Mouse (Mus musculus) G1E (cell line): ENCODE data around the gene Slc37a3. TPM values are rescaled to one million over a fixed set of nuclear protein-coding genes. Genes with fewer than 3 reads are reported as not detected.

Source experiments
- ATAC-seq: 2 replicates; pipeline ENCODE4 v1.8.0; 2016; ENCODE audit warnings: mild to moderate bottlenecking; ENCODE audit not compliant: insufficient number of reproducible peaks, poor library complexity, low FRiP score, severe bottlenecking; ENCODE audit errors: extremely low read depth
- DNase-seq: peaks from one replicate; pipeline ENCODE4 v3.0.0; 2012; ENCODE audit warnings: low spot score
- H3K27me3 ChIP-seq: 2 replicates; pipeline ENCODE4 v1.6.1; 2012; ENCODE audit warnings: mild to moderate bottlenecking, low read length, inconsistent platforms; ENCODE audit not compliant: insufficient read depth
- H3K36me3 ChIP-seq: replicated peaks from 2 replicates; pipeline ENCODE3; 2012; ENCODE audit warnings: mild to moderate bottlenecking, inconsistent platforms
- H3K4me1 ChIP-seq: 2 replicates; pipeline ENCODE4 v1.6.1; 2012; ENCODE audit warnings: low read depth, low read length, inconsistent platforms, mixed read lengths; ENCODE audit not compliant: insufficient read depth
- H3K4me3 ChIP-seq: 2 replicates; pipeline ENCODE4 v1.5.1; 2012; ENCODE audit warnings: low read depth, mild to moderate bottlenecking, inconsistent platforms, low read length, moderate library complexity, mixed read lengths
- H3K9me3 ChIP-seq: replicated peaks from 2 replicates; pipeline ENCODE4 v1.6.1; 2012; ENCODE audit warnings: inconsistent platforms
- CTCF ChIP-seq: IDR thresholded peaks from 2 replicates; pipeline ENCODE4 v1.5.1; 2012; ENCODE audit warnings: low read depth, low read length, inconsistent platforms, mixed read lengths
- GATA1 ChIP-seq: IDR thresholded peaks from 2 replicates; pipeline ENCODE4 v1.6.1; 2012; ENCODE audit warnings: borderline replicate concordance, low read length, inconsistent platforms, mixed read lengths
- GATA2 ChIP-seq: IDR thresholded peaks from 2 replicates; pipeline ENCODE4 v1.6.1; 2012; ENCODE audit warnings: low read depth, low read length, inconsistent platforms, borderline replicate concordance
- POLR2AphosphoS5 ChIP-seq: IDR thresholded peaks from 2 replicates; pipeline ENCODE4 v1.6.1; 2012; ENCODE audit warnings: low read depth, low read length, inconsistent platforms; ENCODE audit not compliant: insufficient replicate concordance
- TAL1 ChIP-seq: conservative IDR thresholded peaks from 2 replicates; pipeline ENCODE4 v1.6.1; 2012; ENCODE audit warnings: low read depth, low read length, inconsistent platforms, mixed read lengths
- polyA plus RNA-seq: library from polyadenylated mRNA; stranded (reverse); fragments of >175 nt; gene quantifications from 2 replicates; pipeline ENCODE4 v1.2.3, GENCODE M21; 2012
- total RNA-seq, 2 experiments: library from RNA; stranded (forward) in 1 of 2; stranded (reverse) in 1 of 2; fragments of 200-1000 nt in 1 of 2; fragments of >200 nt in 1 of 2; fragmentation: Nextera tagmentation in 1 of 2; gene quantifications; 2 replicates each; pipeline ENCODE4 v1.2.3; 2014 to 2017

Gene Slc37a3
- total RNA-seq (2014; fragmentation: Nextera tagmentation) (4.1 and 18.0 TPM in 2 replicates), total RNA-seq (2017) (17.9 and 22.4 TPM in 2 replicates), polyA plus RNA-seq (1.3 and 2.1 TPM in 2 replicates)

- Histone ChIP-seq H3K4me3 (peak within 1 kb of the TSS; percentile 78), H3K36me3 (peaks cover 19% of the 10 kb centered on the region), H3K9me3 (no peaks in the 10 kb centered on the region), H3K4me1 (peaks cover 31% of the 10 kb centered on the region), H3K27me3 (peaks cover 13% of the 10 kb centered on the region)
- ATAC-seq = peak; percentile 55; the same call in 1 of the 2 replicates
- TF ChIP-seq GATA2 (no peak), POLR2AphosphoS5 (no peak), TAL1 (no peak), GATA1 (no peak), CTCF (no peak)
- peak; percentile 81 for DNase-seq
Observed at GRCm38 (mm10) chr6:39377311-39377827, at the start of gene Slc37a3. Slc37a3 (minus strand) TSS chr6:39377675.

DNA sequence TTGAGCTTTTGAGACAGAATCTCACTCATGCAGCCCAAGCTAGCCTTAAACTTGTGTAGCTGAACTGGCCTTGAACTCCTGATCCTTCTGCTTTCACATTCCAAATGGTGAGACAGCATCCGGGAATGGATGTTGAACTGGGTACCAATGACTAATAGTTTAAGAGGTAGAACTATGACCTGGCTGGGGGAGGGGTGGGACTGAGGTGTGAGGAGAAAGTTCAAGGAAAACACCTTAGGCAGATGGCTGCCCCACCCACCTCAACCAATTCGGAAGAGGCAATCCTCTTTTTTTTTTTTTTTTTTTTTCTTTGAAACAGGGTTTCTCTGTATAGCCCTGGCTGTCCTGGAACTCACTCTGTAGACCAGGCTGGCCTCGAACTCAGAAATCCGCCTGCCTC is 49.2 kb upstream of the Slc37a3 start:
- DNase-seq (no peak), ATAC-seq (no peak)
- Histone ChIP-seq H3K36me3 (no peaks in the 10 kb centered on the region), H3K4me3 (no peak overlapping the region), H3K4me1 (peaks cover 40% of the 10 kb centered on the region), H3K27me3 (no peaks in the 10 kb centered on the region), H3K9me3 (no peaks in the 10 kb centered on the region)
- TF ChIP-seq GATA1 (no peak), POLR2AphosphoS5 (no peak), TAL1 (no peak), CTCF (no peak), GATA2 (no peak)

- ATAC-seq = no peak
- TF ChIP-seq POLR2AphosphoS5 (no peak), GATA2 (no peak), CTCF (no peak), GATA1 (no peak), TAL1 (no peak)
- no peaks in the 10 kb centered on the region for H3K27me3 ChIP-seq
- no peaks in the 10 kb centered on the region for H3K36me3 ChIP-seq
- no peak for DNase-seq
- no peak overlapping the region for H3K4me3 ChIP-seq
- H3K9me3 ChIP-seq = no peaks in the 10 kb centered on the region
- peaks cover 43% of the 10 kb centered on the region for H3K4me1 ChIP-seq
Observed at GRCm38 (mm10) chr6:39425181-39425580, 47.7 kb upstream of the Slc37a3 start.

DNA sequence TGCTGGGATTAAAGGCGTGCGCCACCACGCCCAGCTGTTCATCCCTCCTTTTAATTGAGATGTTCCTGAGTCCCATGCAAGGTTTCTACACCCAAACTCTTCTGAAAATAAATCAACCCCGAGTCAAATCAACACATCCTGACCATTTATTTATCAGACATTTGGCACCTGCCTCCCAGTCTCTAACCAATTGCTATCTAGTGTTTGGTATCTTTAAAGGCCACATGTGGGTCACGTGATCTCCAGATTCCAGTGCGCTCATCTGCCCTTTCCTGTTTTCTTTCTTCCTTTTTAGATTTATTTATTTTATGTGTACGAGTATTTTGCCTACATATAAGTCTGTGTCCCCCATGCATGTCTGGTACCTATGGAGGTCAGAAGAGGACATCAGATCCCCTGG is 46.2 kb upstream of the Slc37a3 start:
- no peak for ATAC-seq
- TF ChIP-seq POLR2AphosphoS5 = no peak
- no peak for TF ChIP-seq GATA2
- no peak for TF ChIP-seq GATA1
- TF ChIP-seq TAL1 = no peak; the same call in 1 of the 2 replicates
- TF ChIP-seq CTCF = no peak
- Histone ChIP-seq H3K9me3 (no peaks in the 10 kb centered on the region), H3K4me1 (peaks cover 42% of the 10 kb centered on the region), H3K36me3 (no peaks in the 10 kb centered on the region), H3K4me3 (no peak overlapping the region), H3K27me3 (no peaks in the 10 kb centered on the region)
- DNase-seq = no peak

GRCm38 (mm10) chr6:39423130-39423551 is 45.7 kb upstream of the Slc37a3 start:
- peaks cover 42% of the 10 kb centered on the region for H3K4me1 ChIP-seq
- DNase-seq (no peak), ATAC-seq (no peak)
- no peak for TF ChIP-seq GATA1
- TF ChIP-seq GATA2 = no peak
- TF ChIP-seq TAL1 = no peak
- TF ChIP-seq CTCF = no peak
- TF ChIP-seq POLR2AphosphoS5 = no peak
- H3K36me3 ChIP-seq = no peaks in the 10 kb centered on the region
- no peaks in the 10 kb centered on the region for H3K9me3 ChIP-seq
- H3K27me3 ChIP-seq = no peaks in the 10 kb centered on the region
- no peak overlapping the region for H3K4me3 ChIP-seq

DNA sequence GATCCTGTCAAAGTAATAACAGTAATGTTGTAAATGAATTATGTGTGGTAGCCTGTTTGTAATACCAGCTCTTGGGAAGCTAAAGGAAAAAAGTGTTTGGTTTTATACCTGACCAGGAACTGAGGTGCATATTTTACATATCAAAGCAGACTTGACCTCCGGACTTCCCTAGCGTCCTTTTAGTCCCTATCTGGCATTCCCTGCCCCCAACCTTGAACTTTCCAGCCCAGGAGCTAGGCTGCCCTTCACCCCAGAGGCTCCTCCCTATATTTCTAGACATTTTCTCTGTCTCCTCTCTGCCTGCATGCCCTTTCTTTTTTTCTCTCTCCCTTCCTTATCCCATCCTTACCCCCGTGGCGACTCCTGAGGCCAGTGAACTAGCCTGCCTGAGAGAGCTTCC is 43.4 kb upstream of the Slc37a3 start:
- no peaks in the 10 kb centered on the region for H3K27me3 ChIP-seq
- peaks cover 56% of the 10 kb centered on the region for H3K4me1 ChIP-seq
- ATAC-seq = no peak
- H3K4me3 ChIP-seq = peak overlapping the region; percentile 100; the same call in 1 of the 2 replicates
- H3K36me3 ChIP-seq = peaks cover 9% of the 10 kb centered on the region
- TF ChIP-seq CTCF (no peak), TAL1 (no peak), POLR2AphosphoS5 (no peak), GATA1 (no peak)
- no peaks in the 10 kb centered on the region for H3K9me3 ChIP-seq
- DNase-seq = no peak
